Mouse (Mus musculus) small intestine, adult 2 months (tissue): ENCODE results near the gene Lrrk2.

Source experiments
- CTCF ChIP-seq: fragments of 200-500 bp; IDR thresholded peaks from 2 replicates; pipeline ENCODE4 v1.5.1; 2012; ENCODE audit warnings: low read depth, mild to moderate bottlenecking, control low read depth, inconsistent platforms, low read length, moderate library complexity, mixed read lengths; ENCODE audit not compliant: insufficient replicate concordance, insufficient read length; ENCODE audit errors: extremely low read depth
- POLR2A ChIP-seq: fragments of 200-500 bp; IDR thresholded peaks from 2 replicates; pipeline ENCODE4 v1.6.1; 2012; ENCODE audit warnings: low read depth, mild to moderate bottlenecking, control low read depth, inconsistent platforms, low read length, moderate library complexity

GRCm38 (mm10) chr15:91835319-91835718, 162.3 kb downstream of the Lrrk2 start:
- TF ChIP-seq CTCF (no peak), POLR2A (no peak)
